Mouse (Mus musculus) forebrain, embryonic 16.5 days (tissue): ENCODE measurements around the gene Kank2. TPM values are rescaled to one million over a fixed set of nuclear protein-coding genes. Genes with fewer than 3 reads are reported as not detected.

Experiments used
- ATAC-seq: fragments of 200-750 bp; cut with Nextera tagmentation; 2 replicates; pipeline ENCODE4 v1.8.0; 2017; ENCODE audit warnings: mild to moderate bottlenecking, moderate library complexity
- H3K27ac ChIP-seq: fragments of 300-500 bp; sonication (generic); 2 replicates; pipeline ENCODE4 v1.5.1; 2014; ENCODE audit warnings: low read length, control low read depth
- H3K27me3 ChIP-seq: fragments of 300-500 bp; sonication (generic); replicated peaks from 2 replicates; pipeline ENCODE4 v1.6.1; 2014; ENCODE audit warnings: low read length; ENCODE audit not compliant: control insufficient read depth, insufficient read depth
- H3K36me3 ChIP-seq: fragments of 300-500 bp; sonication (generic); 2 replicates; pipeline ENCODE4 v1.6.1; 2014; ENCODE audit not compliant: control insufficient read depth, insufficient read depth
- H3K4me1 ChIP-seq: fragments of 300-500 bp; sonication (generic); replicated peaks from 2 replicates; pipeline ENCODE4 v1.6.1; 2014; ENCODE audit warnings: low read length; ENCODE audit not compliant: control insufficient read depth, insufficient read depth
- H3K4me2 ChIP-seq: fragments of 300-500 bp; sonication (generic); 2 replicates; pipeline ENCODE4 v1.6.1; 2014; ENCODE audit warnings: mild to moderate bottlenecking, low read length, control low read depth
- H3K4me3 ChIP-seq: fragments of 300-500 bp; sonication (generic); replicated peaks from 2 replicates; pipeline ENCODE4 v1.5.1; 2014; ENCODE audit warnings: mild to moderate bottlenecking, low read length, control low read depth
- H3K9ac ChIP-seq: fragments of 300-500 bp; sonication (generic); replicated peaks from 2 replicates; pipeline ENCODE4 v1.6.1; 2014; ENCODE audit warnings: low read depth, low read length, control low read depth
- H3K9me3 ChIP-seq: fragments of 300-500 bp; sonication (generic); 2 replicates; pipeline ENCODE4 v1.6.1; 2016; ENCODE audit warnings: low read length; ENCODE audit not compliant: control insufficient read depth
- WGBS: fragments of 180-500 bp; shearing (Covaris S2); extraction: QIAGEN DNeasy Blood & Tissue Kit; methylation state at CpG from one replicate; pipeline ENCODE4 v1.1.7; 2014; 5-methylcytosine and 5-hydroxymethylcytosine counted together
- polyA plus RNA-seq: library from polyadenylated mRNA; unstranded; fragments of >200 nt; fragmentation: Nextera tagmentation; extraction: Ambion mirVana; gene quantifications from 2 replicates; pipeline ENCODE4 v1.2.1, GENCODE M21; 2015

The Kank2 gene
- polyA plus RNA-seq, 1 experiment from 2014 or later = 3.2 TPM

GRCm38 (mm10) chr9:21820183-21820582 is 21.6 kb upstream of the Kank2 start:
- no peaks in the 10 kb centered on the region for H3K9me3 ChIP-seq
- no peak overlapping the region for H3K4me3 ChIP-seq
- H3K36me3 ChIP-seq = no peaks in the 10 kb centered on the region
- H3K4me2 ChIP-seq = no peak overlapping the region
- H3K27me3 ChIP-seq = no peaks in the 10 kb centered on the region
- peak overlapping the region; percentile 84 for H3K27ac ChIP-seq
- H3K9ac ChIP-seq = 0 out of 2 replicates have a peak overlapping the region, but pooled peaks have one; percentile 16
- no peak for ATAC-seq
- 93% methylated on average over 12 of the region's 12 CpGs for WGBS
- peaks cover 16% of the 10 kb centered on the region for H3K4me1 ChIP-seq

DNA sequence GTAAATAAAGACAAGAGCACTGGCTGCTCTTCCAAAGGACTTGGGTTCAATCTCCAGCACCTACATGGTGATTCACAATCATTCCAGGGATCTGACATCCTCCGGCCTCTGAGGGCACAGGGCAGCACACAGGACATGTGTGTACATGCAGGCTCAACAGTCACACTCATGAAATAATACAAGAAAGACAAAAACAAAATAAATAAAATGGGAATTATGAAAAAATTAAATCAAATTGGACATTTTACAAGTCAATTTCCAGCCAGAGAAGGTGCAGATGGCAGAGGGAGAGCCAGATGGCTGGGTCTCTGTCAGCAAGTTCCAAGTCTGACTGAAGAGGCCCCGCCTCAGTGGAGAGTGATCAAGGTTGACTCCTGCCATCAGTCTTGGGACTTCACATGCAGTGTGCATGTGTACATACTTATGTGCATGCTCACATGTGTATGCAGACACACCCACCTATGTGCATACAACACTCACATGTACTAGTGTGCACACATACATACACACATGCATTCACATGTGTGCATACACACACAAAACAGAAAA is 20.7 kb upstream of the Kank2 start:
- 83% methylated on average over 2 of the region's 2 CpGs for WGBS
- H3K27ac ChIP-seq = peak overlapping the region; percentile 84
- no peak overlapping the region for H3K9ac ChIP-seq
- ATAC-seq = peak; percentile 84
- H3K4me3 ChIP-seq = no peak overlapping the region
- no peaks in the 10 kb centered on the region for H3K36me3 ChIP-seq
- peaks cover 16% of the 10 kb centered on the region for H3K4me1 ChIP-seq
- no peaks in the 10 kb centered on the region for H3K9me3 ChIP-seq
- no peak overlapping the region for H3K4me2 ChIP-seq
- no peaks in the 10 kb centered on the region for H3K27me3 ChIP-seq

DNA sequence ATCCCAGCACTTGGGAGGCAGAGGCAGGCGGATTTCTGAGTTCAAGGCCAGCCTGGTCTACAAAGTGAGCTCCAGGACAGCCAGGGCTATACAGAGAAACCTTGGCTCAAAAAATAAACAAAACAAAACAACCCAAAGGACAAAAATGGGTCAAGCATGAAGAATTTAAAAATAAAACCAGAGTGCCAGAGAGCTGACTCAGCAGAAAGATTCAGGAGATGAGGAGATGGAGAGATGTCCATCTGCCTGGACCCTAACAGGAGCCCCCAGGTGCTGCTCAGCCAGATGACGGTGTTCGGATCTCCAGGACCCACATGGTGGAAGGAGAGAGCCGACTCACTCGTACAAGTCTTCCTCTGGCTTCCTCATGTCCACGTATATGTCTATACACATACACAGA is 20.0 kb upstream of the Kank2 start:
- ATAC-seq = no peak
- Histone ChIP-seq H3K27me3 (no peaks in the 10 kb centered on the region), H3K9ac (no peak overlapping the region), H3K36me3 (no peaks in the 10 kb centered on the region), H3K9me3 (no peaks in the 10 kb centered on the region), H3K4me3 (no peak overlapping the region), H3K4me2 (no peak overlapping the region), H3K27ac (peak overlapping the region; percentile 84), H3K4me1 (peaks cover 16% of the 10 kb centered on the region)
- 94% methylated on average over 6 of the region's 6 CpGs for WGBS

DNA sequence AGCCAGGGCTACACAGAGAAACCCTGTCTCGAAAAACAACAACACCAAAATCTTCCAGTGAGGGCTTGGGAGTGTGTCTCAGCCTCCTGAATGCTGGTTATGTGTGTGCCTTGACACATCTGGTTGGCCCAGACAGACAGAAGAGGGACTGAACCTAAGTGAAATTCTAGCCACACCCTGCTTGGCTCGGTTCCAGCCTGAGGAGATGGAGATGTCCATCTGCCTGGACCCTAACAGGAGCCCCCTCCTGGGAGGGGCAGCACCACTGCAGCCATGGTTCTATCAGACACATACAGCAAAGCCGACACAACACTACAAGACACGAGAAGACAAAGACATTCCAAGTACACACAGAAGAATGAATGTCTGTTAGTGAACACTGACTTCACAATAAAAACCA is 19.6 kb upstream of the Kank2 start:
- Histone ChIP-seq H3K4me1 (peaks cover 16% of the 10 kb centered on the region), H3K27ac (no peak overlapping the region), H3K27me3 (no peaks in the 10 kb centered on the region), H3K36me3 (no peaks in the 10 kb centered on the region), H3K9me3 (no peaks in the 10 kb centered on the region), H3K4me2 (no peak overlapping the region), H3K4me3 (no peak overlapping the region), H3K9ac (no peak overlapping the region)
- WGBS = 75% methylated on average over 4 of the region's 4 CpGs
- no peak for ATAC-seq

- no peaks in the 10 kb centered on the region for H3K36me3 ChIP-seq
- no peak overlapping the region for H3K4me2 ChIP-seq
- no peak overlapping the region for H3K4me3 ChIP-seq
- H3K4me1 ChIP-seq = peaks cover 16% of the 10 kb centered on the region
- 78% methylated on average over 9 of the region's 9 CpGs for WGBS
- no peaks in the 10 kb centered on the region for H3K9me3 ChIP-seq
- ATAC-seq = no peak
- H3K9ac ChIP-seq = no peak overlapping the region
- H3K27me3 ChIP-seq = no peaks in the 10 kb centered on the region
- no peak overlapping the region for H3K27ac ChIP-seq
These were observed 18.3 kb upstream of the Kank2 start for GRCm38 (mm10) chr9:21816716-21817305.

DNA sequence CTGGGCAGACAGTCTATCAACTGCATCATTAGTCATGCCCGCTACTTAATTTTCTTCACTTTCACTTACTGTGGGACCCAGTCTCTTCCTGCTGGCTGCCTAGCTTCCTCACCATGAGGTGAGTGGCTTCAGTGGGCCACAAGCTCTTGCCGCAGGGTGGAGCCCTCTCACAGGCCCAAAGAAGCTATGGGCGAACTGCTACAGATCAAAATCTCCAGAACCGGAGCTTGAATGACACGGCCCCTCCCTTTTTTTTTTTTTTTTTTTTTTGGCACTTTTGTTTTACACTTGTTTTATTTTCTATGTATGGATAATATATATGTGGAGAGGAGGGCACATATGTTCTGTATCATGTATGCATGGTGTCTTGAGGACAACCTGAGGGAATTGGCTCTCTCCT is 12.6 kb upstream of the Kank2 start:
- H3K4me2 ChIP-seq = no peak overlapping the region
- no peaks in the 10 kb centered on the region for H3K27me3 ChIP-seq
- WGBS = 94% methylated on average over 5 of the region's 5 CpGs
- no peaks in the 10 kb centered on the region for H3K4me1 ChIP-seq
- no peaks in the 10 kb centered on the region for H3K9me3 ChIP-seq
- H3K9ac ChIP-seq = no peak overlapping the region
- H3K36me3 ChIP-seq = no peaks in the 10 kb centered on the region
- H3K4me3 ChIP-seq = no peak overlapping the region
- no peak for ATAC-seq
- H3K27ac ChIP-seq = no peak overlapping the region

- Histone ChIP-seq H3K36me3 (no peaks in the 10 kb centered on the region), H3K4me3 (no peak overlapping the region), H3K9ac (no peak overlapping the region), H3K9me3 (no peaks in the 10 kb centered on the region), H3K4me2 (no peak overlapping the region), H3K27ac (no peak overlapping the region), H3K4me1 (0 out of 2 replicates have a peak, but pooled peaks cover 2% of the 10 kb centered on the region), H3K27me3 (no peaks in the 10 kb centered on the region)
- WGBS = 67% methylated on average over 3 of the region's 3 CpGs
- no peak for ATAC-seq
These were observed 10.0 kb upstream of the Kank2 start for GRCm38 (mm10) chr9:21808561-21808960.

DNA sequence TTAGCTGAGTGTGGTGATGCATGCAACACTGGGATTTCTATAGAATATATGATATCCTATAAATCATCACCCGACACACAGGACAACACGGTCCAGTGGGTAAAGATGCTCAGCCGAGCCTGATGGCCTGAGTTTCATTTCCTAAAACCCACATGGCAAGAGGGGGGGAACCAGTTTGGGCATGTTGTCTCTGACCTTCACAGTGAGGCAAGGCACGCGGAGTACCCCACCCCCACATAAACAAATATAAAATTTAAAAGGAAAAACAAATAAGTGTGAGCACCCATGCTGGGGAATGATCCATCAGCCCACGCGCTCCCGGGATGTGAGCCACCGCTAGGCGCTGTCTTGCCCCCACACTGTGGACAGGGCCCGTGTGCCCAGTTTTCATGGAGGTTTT is 8.4 kb upstream of the Kank2 start:
- Histone ChIP-seq H3K9ac (no peak overlapping the region), H3K4me2 (no peak overlapping the region), H3K9me3 (no peaks in the 10 kb centered on the region), H3K36me3 (no peaks in the 10 kb centered on the region), H3K27me3 (no peaks in the 10 kb centered on the region), H3K4me1 (0 out of 2 replicates have a peak, but pooled peaks cover 2% of the 10 kb centered on the region), H3K4me3 (no peak overlapping the region), H3K27ac (no peak overlapping the region)
- ATAC-seq = no peak
- whole genome bisulfite sequencing = 84% methylated on average over 11 of the region's 11 CpGs

DNA sequence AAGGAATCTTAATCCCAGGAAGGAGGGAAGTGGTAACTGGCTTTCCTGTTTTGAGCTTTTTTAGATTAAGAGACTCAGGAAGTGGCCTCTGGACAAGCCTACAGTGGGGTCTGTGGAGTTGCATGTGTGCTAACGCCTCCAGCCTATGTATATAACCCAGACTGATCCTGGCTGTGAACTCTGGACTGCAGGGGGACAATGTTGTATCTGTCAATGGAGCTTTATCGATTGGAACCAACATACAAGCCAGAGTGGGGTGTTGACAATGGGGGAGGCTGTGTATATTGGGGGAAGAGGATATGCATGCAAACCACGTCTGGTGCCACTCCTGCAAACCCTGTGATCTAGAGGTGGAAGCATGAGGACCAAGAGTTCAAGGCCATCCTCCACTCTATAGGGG is 7.8 kb upstream of the Kank2 start:
- Histone ChIP-seq H3K4me2 (no peak overlapping the region), H3K27me3 (no peaks in the 10 kb centered on the region), H3K4me1 (0 out of 2 replicates have a peak, but pooled peaks cover 2% of the 10 kb centered on the region), H3K36me3 (no peaks in the 10 kb centered on the region), H3K27ac (no peak overlapping the region), H3K9ac (no peak overlapping the region), H3K4me3 (no peak overlapping the region), H3K9me3 (no peaks in the 10 kb centered on the region)
- no peak for ATAC-seq
- WGBS = 75% methylated on average over 3 of the region's 3 CpGs
